Mouse (Mus musculus) lung, embryonic 16.5 days (tissue): ENCODE measurements around the gene Cabp4. TPM values are rescaled to one million over a fixed set of nuclear protein-coding genes. Genes with fewer than 3 reads are reported as not detected.
"Not testable (repeated sequence)": the region's sequence is repeated elsewhere in the genome, so short reads cannot be mapped to it uniquely, and the experiment has no call there.

ENCODE experiments used
- ATAC-seq: fragments of 200-750 bp; cut with Nextera tagmentation; 2 replicates; pipeline ENCODE4 v1.8.0; 2017; ENCODE audit warnings: low read depth, mild to moderate bottlenecking, moderate library complexity
- H3K27ac ChIP-seq: fragments of 300-500 bp; sonication (generic); 2 replicates; pipeline ENCODE4 v1.5.1; 2014; ENCODE audit warnings: mild to moderate bottlenecking, control low read depth, low read length
- H3K27me3 ChIP-seq: fragments of 300-500 bp; sonication (generic); 2 replicates; pipeline ENCODE4 v1.6.1; 2014; ENCODE audit warnings: low read depth, low read length, mixed read lengths; ENCODE audit not compliant: control insufficient read depth, insufficient read depth
- H3K36me3 ChIP-seq: fragments of 300-500 bp; sonication (generic); 2 replicates; pipeline ENCODE4 v1.6.1; 2014; ENCODE audit warnings: low read length; ENCODE audit not compliant: control insufficient read depth, insufficient read depth
- H3K4me1 ChIP-seq: fragments of 300-500 bp; sonication (generic); replicated peaks from 2 replicates; pipeline ENCODE4 v1.6.1; 2014; ENCODE audit warnings: low read length, mixed read lengths; ENCODE audit not compliant: control insufficient read depth, insufficient read depth
- H3K4me2 ChIP-seq: fragments of 300-500 bp; sonication (generic); 2 replicates; pipeline ENCODE4 v1.6.1; 2014; ENCODE audit warnings: low read depth, low read length, control low read depth
- H3K4me3 ChIP-seq: fragments of 300-500 bp; sonication (generic); 2 replicates; pipeline ENCODE4 v1.5.1; 2014; ENCODE audit warnings: mild to moderate bottlenecking, low read length, control low read depth
- H3K9ac ChIP-seq: fragments of 300-500 bp; sonication (generic); 2 replicates; pipeline ENCODE4 v1.6.1; 2014; ENCODE audit warnings: low read length, control low read depth
- H3K9me3 ChIP-seq: fragments of 300-500 bp; sonication (generic); 2 replicates; pipeline ENCODE4 v1.6.1; 2016; ENCODE audit warnings: low read length; ENCODE audit not compliant: control insufficient read depth
- WGBS: fragments of 180-500 bp; shearing (Covaris S2); extraction: QIAGEN DNeasy Blood & Tissue Kit; methylation state at CpG from one replicate; pipeline ENCODE4 v1.1.7; 2014; 5-methylcytosine and 5-hydroxymethylcytosine counted together
- polyA plus RNA-seq: library from polyadenylated mRNA; unstranded; fragments of >200 nt; fragmentation: Nextera tagmentation; extraction: Ambion mirVana; gene quantifications from 2 replicates; pipeline ENCODE4 v1.2.1, GENCODE M21; 2015

The Cabp4 gene
- polyA plus RNA-seq, 1 experiment from 2014 or later, result not detected

DNA sequence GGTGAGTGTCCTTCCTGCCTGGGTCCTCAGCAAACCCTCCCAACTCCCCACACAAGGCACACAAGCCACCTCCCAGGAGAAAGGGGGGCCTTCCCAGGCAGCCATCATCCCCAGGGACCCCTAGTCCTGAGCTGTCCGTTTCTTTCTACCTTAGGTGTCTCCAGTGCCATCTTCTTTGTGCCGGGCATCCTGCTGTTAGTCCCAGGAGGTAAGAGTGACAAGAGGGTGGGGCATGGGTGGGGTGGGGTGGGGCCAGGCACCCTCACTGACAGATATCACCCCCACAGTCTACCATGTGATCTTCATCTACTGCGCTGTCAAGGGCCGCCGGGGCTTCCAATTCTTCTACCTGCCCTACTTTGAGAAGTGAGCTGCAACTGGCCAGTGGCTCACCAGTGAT is 12.8 kb downstream of the Cabp4 start:
- ATAC-seq, result no peak

DNA sequence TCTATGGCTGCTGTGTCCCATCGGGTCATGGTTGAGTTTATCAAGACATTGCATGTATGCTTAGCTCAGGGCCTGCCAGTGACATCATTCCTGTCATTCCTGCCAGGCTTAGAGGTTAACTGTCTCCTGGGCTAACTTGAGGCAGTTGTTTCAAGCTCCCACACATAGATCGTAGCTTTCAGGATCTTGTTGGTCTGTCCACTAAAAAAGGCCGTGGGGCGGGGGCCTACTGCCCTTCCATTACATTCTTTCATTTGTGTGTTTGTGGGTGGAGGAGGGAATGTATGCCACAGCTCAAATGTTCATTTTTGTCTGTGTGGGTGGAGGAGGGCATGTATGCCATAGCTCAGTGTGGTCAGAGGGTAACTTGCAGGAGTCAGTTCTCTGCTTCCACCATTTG is 13.7 kb downstream of the Cabp4 start:
- Histone ChIP-seq H3K9me3 (no peaks in the 10 kb centered on the region), H3K36me3 (peaks cover 17% of the 10 kb centered on the region), H3K4me1 (peaks cover 8% of the 10 kb centered on the region), H3K9ac (no peak overlapping the region), H3K27ac (no peak overlapping the region), H3K4me3 (no peak overlapping the region), H3K4me2 (no peak overlapping the region), H3K27me3 (no peaks in the 10 kb centered on the region)
- WGBS, result 88% methylated on average over 4 of the region's 4 CpGs
- no peak for ATAC-seq

More for the DNA sequence above, 12.8 kb downstream of the Cabp4 start:
- 88% methylated on average over 5 of the region's 5 CpGs for WGBS
- Histone ChIP-seq H3K9me3 (no peaks in the 10 kb centered on the region), H3K4me2 (no peak overlapping the region), H3K4me1 (peaks cover 8% of the 10 kb centered on the region), H3K36me3 (peaks cover 17% of the 10 kb centered on the region), H3K27ac (no peak overlapping the region), H3K9ac (no peak overlapping the region), H3K27me3 (no peaks in the 10 kb centered on the region), H3K4me3 (no peak overlapping the region)

DNA sequence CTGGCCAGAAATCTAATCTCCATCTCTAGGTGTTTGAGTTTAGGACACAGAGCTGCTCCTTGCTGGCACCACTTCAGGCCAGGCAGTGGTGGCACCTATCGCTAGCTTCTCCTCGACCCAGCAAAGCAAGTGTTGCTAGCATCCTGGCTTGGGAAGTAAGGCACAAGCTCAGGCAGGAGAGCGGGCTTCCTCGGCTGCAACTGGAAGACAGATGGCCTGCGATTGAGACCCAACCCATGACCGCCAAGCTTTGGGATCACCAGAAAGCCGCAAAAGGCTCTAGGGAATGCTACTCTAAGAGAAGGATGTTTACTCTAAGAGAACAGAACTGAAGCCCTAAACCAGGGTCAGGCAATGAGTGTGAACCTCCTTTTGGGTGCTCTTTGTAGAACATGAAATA is 14.4 kb downstream of the Cabp4 start:
- Histone ChIP-seq H3K27ac (no peak overlapping the region), H3K9ac (no peak overlapping the region; the same call in 1 of the 2 replicates), H3K36me3 (peaks cover 17% of the 10 kb centered on the region), H3K27me3 (no peaks in the 10 kb centered on the region), H3K4me2 (no peak overlapping the region), H3K4me3 (no peak overlapping the region), H3K4me1 (peaks cover 8% of the 10 kb centered on the region), H3K9me3 (no peaks in the 10 kb centered on the region)
- 86% methylated on average over 7 of the region's 7 CpGs for WGBS
- ATAC-seq, result no peak

DNA sequence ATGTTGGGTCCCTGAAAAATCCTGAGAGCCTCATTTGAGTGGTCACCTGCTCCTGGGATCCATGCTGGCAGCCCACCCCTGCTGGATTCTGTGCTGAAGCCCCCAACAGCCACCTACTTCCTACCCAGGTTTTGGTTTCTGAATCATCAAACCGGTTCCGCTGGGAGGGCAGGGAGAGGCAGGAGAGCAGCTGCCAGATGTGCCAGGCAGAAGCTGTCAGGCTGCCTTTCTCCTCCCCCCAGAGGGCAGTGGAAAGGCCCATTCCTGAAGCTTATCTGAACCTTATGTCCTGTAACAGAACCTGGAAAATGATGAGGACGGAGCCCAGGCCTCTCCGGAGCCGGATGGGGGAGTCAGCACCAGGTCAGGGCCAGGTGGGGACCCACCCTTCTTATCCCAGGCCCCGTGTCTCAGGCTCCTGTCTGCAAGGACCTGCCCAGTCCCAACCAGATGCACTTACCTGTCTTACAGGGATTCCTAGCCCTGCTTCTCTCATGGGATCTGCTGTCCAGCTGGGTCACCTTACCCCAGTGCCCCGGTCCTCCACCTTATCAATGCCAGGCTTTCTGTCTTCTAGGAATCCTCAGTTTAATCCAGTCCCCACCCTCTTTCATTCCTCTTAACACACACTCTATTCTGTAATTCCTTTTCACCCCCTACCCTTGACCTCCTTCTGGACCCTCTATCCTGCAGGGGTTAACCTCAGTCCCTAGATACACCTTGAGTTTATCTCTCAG is 16.9 kb downstream of the Cabp4 start:
- no peak overlapping the region for H3K27ac ChIP-seq
- ATAC-seq, result no peak
- peak overlapping the region; percentile 89 for H3K4me3 ChIP-seq
- peak overlapping the region; percentile 72 for H3K4me2 ChIP-seq
- peaks cover 8% of the 10 kb centered on the region for H3K4me1 ChIP-seq
- 48% methylated on average over 7 of the region's 7 CpGs for WGBS
- peak overlapping the region; percentile 93 for H3K9ac ChIP-seq
- H3K9me3 ChIP-seq, result no peaks in the 10 kb centered on the region
- H3K27me3 ChIP-seq, result no peaks in the 10 kb centered on the region
- H3K36me3 ChIP-seq, result peaks cover 11% of the 10 kb centered on the region

DNA sequence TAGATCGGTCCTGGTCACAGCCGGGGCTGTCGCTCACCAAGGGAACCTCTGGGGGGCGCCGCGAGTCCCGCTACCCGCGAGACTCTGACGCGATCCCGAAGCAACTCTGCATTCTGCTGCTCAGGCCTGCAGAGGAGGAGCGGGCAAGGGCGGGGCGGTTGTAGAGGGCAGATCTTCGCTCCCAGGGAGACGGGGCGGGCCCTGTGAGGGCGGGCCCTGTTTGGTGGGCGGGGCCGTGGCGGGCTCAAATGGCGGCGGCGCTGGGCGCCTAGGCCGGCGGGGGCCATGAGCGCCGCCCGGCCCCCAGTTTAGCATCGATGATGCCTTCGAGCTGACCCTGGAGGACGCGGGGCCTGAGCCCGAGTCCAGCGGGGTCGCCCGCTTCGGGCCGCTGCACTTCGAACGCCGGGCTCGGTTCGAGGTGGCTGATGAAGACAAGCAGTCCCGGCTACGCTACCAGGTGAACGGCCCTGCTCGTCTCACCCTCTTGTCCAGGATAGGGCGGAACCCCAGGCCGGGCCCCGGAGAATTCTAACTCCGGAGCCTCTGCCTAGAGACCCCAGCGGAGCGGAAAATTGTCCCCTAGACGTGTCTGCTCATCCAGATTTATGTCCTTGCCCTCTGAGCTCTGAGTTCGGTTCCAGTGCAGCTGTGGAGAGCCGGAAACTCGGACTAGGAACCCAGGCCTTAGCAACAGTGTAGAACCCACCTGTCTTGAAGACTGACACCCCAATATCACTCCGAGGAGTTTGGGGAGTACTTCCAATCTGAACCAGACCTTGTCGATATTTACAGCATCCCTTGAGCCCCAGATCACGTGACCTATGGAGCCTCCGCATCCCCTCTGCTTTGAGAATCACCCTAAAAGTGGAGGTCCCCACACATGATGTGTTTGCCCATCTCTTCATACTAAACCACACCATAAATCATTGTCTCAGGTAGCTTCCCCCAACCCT is 17.8 kb downstream of the Cabp4 start, which contains the start of gene Aip:
TSS of gene Aip (minus strand) at position 118 of the 956 bp plus-strand sequence.
- Histone ChIP-seq H3K36me3 (peaks cover 11% of the 10 kb centered on the region), H3K4me2 (peak within 1 kb of the TSS; percentile 72), H3K9ac (peak within 1 kb of the TSS; percentile 93), H3K27ac (peak within 1 kb of the TSS; percentile 50), H3K4me3 (peak within 1 kb of the TSS; percentile 89), H3K27me3 (no peaks in the 10 kb centered on the region), H3K4me1 (peaks cover 8% of the 10 kb centered on the region), H3K9me3 (no peaks in the 10 kb centered on the region)
- peak; percentile 94 for ATAC-seq
- under 1% methylated on average over 58 of the region's 64 CpGs for WGBS

DNA sequence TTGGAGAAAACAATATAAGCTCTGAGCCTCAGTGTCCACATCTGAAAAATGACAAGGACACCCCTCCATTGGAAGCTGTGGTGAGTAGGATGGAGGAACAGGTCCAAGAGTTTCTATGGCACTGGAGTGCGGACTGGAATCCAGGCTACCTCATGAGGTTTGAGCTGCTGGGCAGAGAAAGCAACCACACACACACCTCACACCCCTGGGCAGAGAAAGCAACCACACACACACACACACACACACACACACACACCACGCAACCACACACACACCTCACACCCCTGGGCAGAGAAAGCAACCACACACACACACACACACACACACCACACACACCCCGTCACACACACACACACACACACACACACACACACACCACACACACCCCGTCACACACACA is 18.6 kb downstream of the Cabp4 start:
- ATAC-seq, result peak; percentile 10
- H3K9me3 ChIP-seq, H3K27me3 ChIP-seq: not testable (repeated sequence)
- Histone ChIP-seq H3K4me1 (peaks cover 15% of the 10 kb centered on the region), H3K36me3 (peaks cover 11% of the 10 kb centered on the region), H3K27ac (0 out of 2 replicates have a peak overlapping the region, but pooled peaks have one; percentile 1), H3K4me2 (peak overlapping the region; percentile 72), H3K4me3 (peak overlapping the region; percentile 89), H3K9ac (peak overlapping the region; percentile 93)
- 19% methylated on average over 2 of the region's 4 CpGs for WGBS

DNA sequence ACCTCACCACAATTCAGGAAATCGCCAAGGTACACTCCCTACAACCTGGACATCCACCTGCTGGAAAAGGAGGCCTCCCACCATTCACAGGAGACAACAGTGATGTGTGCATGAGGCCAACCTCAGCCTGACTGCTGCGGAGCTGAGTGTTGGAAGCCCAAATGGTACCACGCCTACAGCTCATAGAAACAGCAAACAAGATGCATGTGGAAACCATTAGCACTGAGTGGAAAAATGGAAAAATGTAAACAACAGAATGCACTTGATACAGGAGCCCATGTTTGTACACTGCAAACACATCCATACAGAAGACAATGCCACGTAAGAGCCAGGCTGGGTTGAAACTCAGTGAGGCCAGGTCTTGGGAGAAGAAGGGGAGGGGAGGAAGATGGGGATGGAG is 19.4 kb downstream of the Cabp4 start:
- no peak overlapping the region for H3K27ac ChIP-seq
- no peak overlapping the region for H3K9ac ChIP-seq
- H3K4me2 ChIP-seq, result no peak overlapping the region
- H3K4me1 ChIP-seq, result peaks cover 15% of the 10 kb centered on the region
- H3K36me3 ChIP-seq, result peaks cover 7% of the 10 kb centered on the region
- ATAC-seq, result no peak
- no peaks in the 10 kb centered on the region for H3K27me3 ChIP-seq
- no peak overlapping the region for H3K4me3 ChIP-seq
- WGBS, result 57% methylated on average over 4 of the region's 4 CpGs
- no peaks in the 10 kb centered on the region for H3K9me3 ChIP-seq

DNA sequence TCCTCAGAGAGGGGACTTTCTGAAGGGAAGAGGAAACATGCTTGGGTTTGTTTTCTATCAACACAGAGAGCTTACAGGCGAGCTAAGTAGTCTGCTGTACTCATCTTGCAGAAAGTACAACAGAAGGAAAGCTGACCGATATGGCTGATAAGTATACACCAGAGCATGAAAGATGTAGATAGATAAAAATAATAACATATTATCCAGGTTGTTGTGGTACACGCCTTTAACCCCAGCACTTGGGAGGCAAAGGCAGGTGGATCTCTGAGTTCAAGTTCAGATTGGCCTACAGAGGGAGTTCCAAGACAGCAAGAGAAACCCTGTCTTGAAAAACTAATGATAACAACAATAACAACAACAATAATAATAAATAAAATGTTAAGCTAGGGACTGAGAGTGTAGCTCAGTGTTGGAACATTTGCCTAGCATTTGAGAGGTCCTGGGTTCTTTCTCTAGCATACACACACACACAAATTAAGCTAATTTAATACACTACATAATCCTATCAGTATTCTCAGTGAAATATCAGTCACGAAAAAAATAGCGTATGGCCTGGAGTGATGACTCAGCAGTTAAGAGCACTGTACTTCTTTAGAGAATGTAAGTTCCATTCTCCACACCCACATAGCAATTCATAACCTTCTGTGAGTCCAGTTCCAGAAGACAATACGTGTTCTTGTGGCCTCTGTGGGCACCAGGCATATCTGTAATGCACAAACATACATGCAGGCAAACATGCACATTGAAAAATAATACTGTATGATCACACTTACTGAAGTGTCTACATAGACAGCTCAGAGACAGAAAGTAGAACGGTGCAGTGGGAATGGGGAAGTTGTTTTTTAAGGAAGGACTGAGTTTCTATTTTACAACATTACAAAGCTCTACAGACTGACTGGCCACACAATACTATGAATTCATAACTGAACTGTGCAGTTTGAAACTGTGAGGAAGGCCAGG is 21.1 kb downstream of the Cabp4 start:
- whole genome bisulfite sequencing, result 77% methylated on average over 7 of the region's 7 CpGs

More for the DNA sequence above, 21.1 kb downstream of the Cabp4 start:
- Histone ChIP-seq H3K4me3 (no peak overlapping the region), H3K36me3 (peaks cover 4% of the 10 kb centered on the region; the same call in 1 of the 2 replicates), H3K9ac (no peak overlapping the region), H3K4me2 (no peak overlapping the region), H3K4me1 (peaks cover 15% of the 10 kb centered on the region), H3K9me3 (no peaks in the 10 kb centered on the region), H3K27me3 (no peaks in the 10 kb centered on the region), H3K27ac (no peak overlapping the region)
- no peak for ATAC-seq
